Mouse (Mus musculus): Measurements from ENCODE around the gene Mosmo. TPM values are rescaled to one million over a fixed set of nuclear protein-coding genes. Genes with fewer than 3 reads are reported as not detected.
A peak's percentile ranks its signal among the peaks of the same experiment; 100 is the strongest.
"Not testable (repeated sequence)": the region's sequence is repeated elsewhere in the genome, so short reads cannot be mapped to it uniquely, and the experiment has no call there.

Gene Mosmo
- polyA plus RNA-seq, 1 experiment from 2014 or later: 11.9 TPM

GRCm38 (mm10) chr7:120679023-120679422 is 1.6 kb downstream of the Mosmo start:
- Histone ChIP-seq H3K27me3 (ENCODE audit: low read depth, poor library complexity, severe bottlenecking) (no peaks in the 10 kb centered on the region), H3K9me3 (replicated peaks) (no peaks in the 10 kb centered on the region), H3K36me3 (no peaks in the 10 kb centered on the region), H3K4me3 (peak overlapping the region; percentile 94), H3K4me1 (peaks cover 35% of the 10 kb centered on the region), H3K27ac (replicated peaks) (no peak overlapping the region)
- DNase-seq (ENCODE audit: low spot score): no peak
- 78% methylated on average over 8 of the region's 8 CpGs for WGBS

DNA sequence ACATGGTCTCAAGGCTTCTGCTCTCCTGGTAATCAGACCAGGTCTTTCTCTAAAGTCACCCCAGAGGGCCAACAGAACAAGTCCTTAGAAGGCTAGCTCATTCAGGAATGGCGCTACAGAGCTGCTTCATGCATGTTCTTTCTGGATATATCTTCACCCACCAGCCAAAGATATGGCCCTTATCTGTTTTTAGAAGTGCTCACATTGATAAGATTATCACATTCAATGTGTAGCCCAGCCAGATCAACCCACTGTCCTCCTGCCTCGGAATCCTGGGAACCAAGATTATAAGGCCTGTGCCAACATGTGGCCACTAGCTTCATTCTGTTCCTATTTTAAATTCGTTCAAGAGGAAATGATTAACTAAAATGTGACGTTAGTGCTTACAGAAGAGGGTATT is 4.6 kb downstream of the Mosmo start:
- H3K27me3 ChIP-seq (ENCODE audit: low read depth, poor library complexity, severe bottlenecking): no peaks in the 10 kb centered on the region
- H3K4me3 ChIP-seq: no peak overlapping the region
- 88% methylated on average over 4 of the region's 4 CpGs for WGBS
- H3K4me1 ChIP-seq: peaks cover 26% of the 10 kb centered on the region
- DNase-seq (ENCODE audit: low spot score): no peak
- H3K36me3 ChIP-seq: no peaks in the 10 kb centered on the region
- no peak overlapping the region for H3K27ac ChIP-seq (replicated peaks)
- H3K9me3 ChIP-seq (replicated peaks): no peaks in the 10 kb centered on the region

DNA sequence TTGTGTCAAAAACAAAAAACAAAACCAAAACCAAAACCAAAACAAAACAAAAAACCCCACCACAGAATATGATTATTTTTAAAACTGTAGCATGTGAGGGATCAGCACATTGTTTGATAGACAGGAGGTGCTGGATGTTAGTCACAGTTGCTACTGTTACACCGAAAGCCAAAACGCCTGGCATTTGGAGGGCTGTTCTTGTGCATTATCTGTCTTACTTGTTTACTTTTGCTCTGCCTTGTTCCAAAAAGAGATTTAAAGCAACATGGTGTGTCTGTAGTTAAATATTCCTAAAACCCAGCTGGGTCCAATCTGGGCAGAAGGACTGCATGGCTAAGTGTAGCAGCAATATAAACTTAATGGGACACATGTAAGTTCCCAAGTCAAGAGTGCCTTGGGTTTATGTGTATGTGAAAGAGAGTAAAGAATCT is 7.3 kb downstream of the Mosmo start:
- no peaks in the 10 kb centered on the region for H3K27me3 ChIP-seq (ENCODE audit: low read depth, poor library complexity, severe bottlenecking)
- H3K9me3 ChIP-seq (replicated peaks): no peaks in the 10 kb centered on the region
- H3K27ac ChIP-seq (replicated peaks): no peak overlapping the region
- H3K4me1 ChIP-seq: peaks cover 7% of the 10 kb centered on the region
- H3K4me3 ChIP-seq: no peak overlapping the region
- H3K36me3 ChIP-seq: 0 out of 2 replicates have a peak, but pooled peaks cover 3% of the 10 kb centered on the region
- 94% methylated on average over 2 of the region's 2 CpGs for WGBS
- DNase-seq (ENCODE audit: low spot score): no peak

GRCm38 (mm10) chr7:120685227-120685626 is 7.8 kb downstream of the Mosmo start:
- peaks cover 3% of the 10 kb centered on the region; the same call in 1 of the 2 replicates for H3K4me1 ChIP-seq
- no peaks in the 10 kb centered on the region for H3K9me3 ChIP-seq (replicated peaks)
- no peak overlapping the region for H3K4me3 ChIP-seq
- H3K36me3 ChIP-seq: peaks cover 4% of the 10 kb centered on the region; the same call in 1 of the 2 replicates
- no peak overlapping the region for H3K27ac ChIP-seq (replicated peaks)
- DNase-seq (ENCODE audit: low spot score): no peak
- WGBS: 91% methylated on average over 6 of the region's 6 CpGs
- H3K27me3 ChIP-seq (ENCODE audit: low read depth, poor library complexity, severe bottlenecking): no peaks in the 10 kb centered on the region

- no peak for DNase-seq (ENCODE audit: low spot score)
- Histone ChIP-seq H3K36me3 (peaks cover 26% of the 10 kb centered on the region), H3K9me3 (replicated peaks) (no peaks in the 10 kb centered on the region), H3K27ac (replicated peaks) (no peak overlapping the region), H3K27me3 (ENCODE audit: low read depth, poor library complexity, severe bottlenecking) (no peaks in the 10 kb centered on the region), H3K4me1 (peaks cover 8% of the 10 kb centered on the region), H3K4me3 (no peak overlapping the region)
- WGBS: 70% methylated on average over 4 of the region's 4 CpGs
Measured at GRCm38 (mm10) chr7:120690634-120691033, 13.2 kb downstream of the Mosmo start.

DNA sequence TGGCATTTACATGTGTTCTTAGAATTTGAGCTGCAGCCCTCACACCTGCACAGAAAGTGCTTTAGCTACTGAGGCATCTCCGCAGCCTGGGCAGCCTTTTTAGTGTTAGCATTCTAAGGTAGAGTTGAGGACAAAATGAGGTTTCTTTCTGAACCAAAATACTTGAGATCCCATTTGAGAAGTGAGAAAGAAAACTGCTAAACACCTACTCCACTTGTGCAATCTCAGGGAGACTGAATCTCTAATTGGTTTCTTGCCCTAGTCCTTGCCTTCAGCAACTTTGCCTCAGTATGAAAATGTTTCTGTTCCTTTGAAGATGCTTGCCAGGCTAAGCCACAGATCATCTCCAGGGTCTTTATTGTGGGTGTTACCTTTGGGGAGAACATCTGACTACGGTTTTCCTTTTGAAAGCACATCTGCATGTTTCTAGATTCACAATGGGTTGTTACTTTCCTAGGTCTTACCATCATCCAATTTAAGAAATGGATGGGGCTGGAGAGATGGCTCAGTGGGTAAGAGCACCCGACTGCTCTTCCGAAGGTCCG is 16.5 kb downstream of the Mosmo start:
- WGBS: 96% methylated on average over 5 of the region's 5 CpGs
- H3K9me3 ChIP-seq (replicated peaks): no peaks in the 10 kb centered on the region
- no peak overlapping the region for H3K4me3 ChIP-seq
- peaks cover 36% of the 10 kb centered on the region for H3K36me3 ChIP-seq
- no peak for DNase-seq (ENCODE audit: low spot score)
- no peak overlapping the region for H3K27ac ChIP-seq (replicated peaks)
- no peaks in the 10 kb centered on the region for H3K27me3 ChIP-seq (ENCODE audit: low read depth, poor library complexity, severe bottlenecking)
- peaks cover 10% of the 10 kb centered on the region for H3K4me1 ChIP-seq

- no peaks in the 10 kb centered on the region for H3K9me3 ChIP-seq (replicated peaks)
- peaks cover 10% of the 10 kb centered on the region for H3K4me1 ChIP-seq
- no peak overlapping the region for H3K4me3 ChIP-seq
- no peak for DNase-seq (ENCODE audit: low spot score)
- H3K27me3 ChIP-seq (ENCODE audit: low read depth, poor library complexity, severe bottlenecking): no peaks in the 10 kb centered on the region
- WGBS: 32% methylated on average over 6 of the region's 6 CpGs
- peaks cover 33% of the 10 kb centered on the region for H3K36me3 ChIP-seq
- H3K27ac ChIP-seq (replicated peaks): no peak overlapping the region
Measured at GRCm38 (mm10) chr7:120695196-120695595, 17.8 kb downstream of the Mosmo start.

GRCm38 (mm10) chr7:120695641-120696040 is 18.2 kb downstream of the Mosmo start:
- Histone ChIP-seq H3K4me3 (no peak overlapping the region), H3K27ac (replicated peaks) (no peak overlapping the region), H3K4me1 (peaks cover 10% of the 10 kb centered on the region), H3K9me3 (replicated peaks) (no peaks in the 10 kb centered on the region), H3K36me3 (peaks cover 29% of the 10 kb centered on the region), H3K27me3 (ENCODE audit: low read depth, poor library complexity, severe bottlenecking) (no peaks in the 10 kb centered on the region)
- WGBS: 71% methylated on average over 1 of the region's 1 CpGs
- DNase-seq (ENCODE audit: low spot score): no peak

GRCm38 (mm10) chr7:120696331-120696730 is 18.9 kb downstream of the Mosmo start:
- H3K4me1 ChIP-seq: peaks cover 10% of the 10 kb centered on the region
- no peak overlapping the region for H3K4me3 ChIP-seq
- no peaks in the 10 kb centered on the region for H3K9me3 ChIP-seq (replicated peaks)
- no peak overlapping the region for H3K27ac ChIP-seq (replicated peaks)
- DNase-seq (ENCODE audit: low spot score): no peak
- 87% methylated on average over 2 of the region's 2 CpGs for WGBS
- H3K27me3 ChIP-seq (ENCODE audit: low read depth, poor library complexity, severe bottlenecking): no peaks in the 10 kb centered on the region
- peaks cover 22% of the 10 kb centered on the region for H3K36me3 ChIP-seq

DNA sequence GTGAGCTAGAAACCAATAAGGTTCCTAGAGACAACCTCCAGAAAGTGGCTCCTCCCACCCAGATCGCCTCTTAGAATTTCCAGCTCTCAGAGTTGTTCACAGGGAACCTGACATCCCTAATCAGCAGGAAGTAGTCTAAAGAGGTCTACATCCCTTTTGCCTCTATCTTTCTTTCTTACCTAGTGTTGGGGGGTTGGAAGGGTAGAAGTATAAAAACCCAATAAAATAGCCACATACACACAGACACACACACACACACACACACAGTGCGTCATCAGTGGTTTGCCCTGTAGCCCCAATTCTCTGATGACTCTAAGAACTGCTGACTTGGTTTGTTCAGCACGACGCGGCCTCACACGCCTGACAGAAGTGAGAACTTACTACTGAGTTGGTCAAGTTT is 22.2 kb downstream of the Mosmo start:
- Histone ChIP-seq H3K4me3 (no peak overlapping the region), H3K9me3 (replicated peaks) (no peaks in the 10 kb centered on the region), H3K4me1 (peaks cover 10% of the 10 kb centered on the region), H3K27ac (replicated peaks) (no peak overlapping the region), H3K36me3 (peaks cover 11% of the 10 kb centered on the region), H3K27me3 (ENCODE audit: low read depth, poor library complexity, severe bottlenecking) (no peaks in the 10 kb centered on the region)
- WGBS: 87% methylated on average over 6 of the region's 6 CpGs
- DNase-seq (ENCODE audit: low spot score): no peak

DNA sequence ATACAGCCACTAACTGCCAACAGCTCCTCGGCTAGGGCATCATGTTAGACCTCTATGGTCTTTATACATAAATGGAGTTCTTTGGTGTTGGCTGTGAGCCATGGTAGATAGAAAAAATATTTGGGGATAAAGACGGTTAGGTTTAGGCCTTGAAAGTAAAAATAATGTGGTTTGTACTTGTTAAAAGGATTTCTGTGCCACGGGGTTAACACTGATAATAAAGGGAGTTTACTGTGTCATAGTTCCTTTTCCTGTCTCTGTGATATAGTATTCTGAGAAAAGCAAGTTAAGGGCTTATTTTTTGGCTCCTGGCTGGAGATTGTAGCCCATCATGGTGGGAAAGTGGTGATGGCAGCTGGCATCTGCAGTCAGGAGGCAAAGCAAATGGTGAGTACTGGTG is 26.5 kb downstream of the Mosmo start:
- H3K27me3 ChIP-seq (ENCODE audit: low read depth, poor library complexity, severe bottlenecking): no peaks in the 10 kb centered on the region
- no peaks in the 10 kb centered on the region for H3K4me1 ChIP-seq
- H3K36me3 ChIP-seq: no peaks in the 10 kb centered on the region
- no peak overlapping the region for H3K4me3 ChIP-seq
- DNase-seq (ENCODE audit: low spot score): no peak
- H3K27ac ChIP-seq (replicated peaks): no peak overlapping the region
- no peaks in the 10 kb centered on the region for H3K9me3 ChIP-seq (replicated peaks)
- 93% methylated on average over 3 of the region's 3 CpGs for WGBS

DNA sequence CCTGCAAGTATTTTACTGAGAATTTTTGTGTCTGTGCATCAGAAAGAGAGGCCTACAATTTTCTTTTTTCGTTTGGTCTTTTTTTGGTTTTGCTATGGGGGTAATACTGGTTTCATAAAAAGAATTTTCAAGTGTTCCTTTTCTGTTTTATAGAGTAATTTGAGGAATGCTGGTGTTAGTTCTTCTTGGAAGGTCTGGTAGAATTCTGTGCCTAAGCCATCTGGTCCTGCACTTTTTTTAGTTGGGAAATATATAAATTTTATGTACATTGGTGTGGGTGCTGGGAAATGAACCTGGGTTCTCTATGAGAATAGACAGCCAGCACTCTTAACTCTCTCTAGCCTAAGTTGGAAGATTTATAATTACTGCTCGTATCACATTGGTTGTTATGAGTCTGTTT is 34.7 kb downstream of the Mosmo start:
- Histone ChIP-seq H3K27ac (replicated peaks) (no peak overlapping the region), H3K27me3 (ENCODE audit: low read depth, poor library complexity, severe bottlenecking) (no peaks in the 10 kb centered on the region), H3K9me3 (replicated peaks) (no peaks in the 10 kb centered on the region), H3K4me3 (no peak overlapping the region), H3K4me1 (no peaks in the 10 kb centered on the region), H3K36me3 (peaks cover 11% of the 10 kb centered on the region)
- DNase-seq (ENCODE audit: low spot score): no peak
- WGBS: 95% methylated on average over 2 of the region's 2 CpGs

- Histone ChIP-seq H3K36me3 (peaks cover 11% of the 10 kb centered on the region), H3K4me1 (no peaks in the 10 kb centered on the region), H3K27ac (replicated peaks) (no peak overlapping the region), H3K27me3 (ENCODE audit: low read depth, poor library complexity, severe bottlenecking) (no peaks in the 10 kb centered on the region), H3K9me3 (replicated peaks) (no peaks in the 10 kb centered on the region), H3K4me3 (no peak overlapping the region)
- no peak for DNase-seq (ENCODE audit: low spot score)
- 93% methylated on average over 2 of the region's 2 CpGs for WGBS
Measured at GRCm38 (mm10) chr7:120713225-120713624, 35.8 kb downstream of the Mosmo start.

- DNase-seq (ENCODE audit: low spot score); H3K4me1 ChIP-seq; H3K4me3 ChIP-seq; H3K9me3 ChIP-seq (replicated peaks); H3K27me3 ChIP-seq (ENCODE audit: low read depth, poor library complexity, severe bottlenecking); H3K27ac ChIP-seq (replicated peaks): not testable (repeated sequence)
- peaks cover 11% of the 10 kb centered on the region for H3K36me3 ChIP-seq
- WGBS: 96% methylated on average over 11 of the region's 11 CpGs
Measured at GRCm38 (mm10) chr7:120713951-120714350, 36.5 kb downstream of the Mosmo start.
